Mouse (Mus musculus) brain, adult 2 months (tissue): Measurements from ENCODE around the gene Tbc1d10b.

Experiments
- DNase-seq: peaks from one replicate; pipeline ENCODE4 v3.0.0; 2011; ENCODE audit warnings: low read depth, low spot score

Tbc1d10b gene

GRCm38 (mm10) chr7:127225147-127225995 is 17.1 kb upstream of the Tbc1d10b start:
- DNase-seq, result peak; percentile 72

GRCm38 (mm10) chr7:127224616-127225015 is 16.3 kb upstream of the Tbc1d10b start:
- no peak for DNase-seq

GRCm38 (mm10) chr7:127223515-127224478 is 15.5 kb upstream of the Tbc1d10b start:
- no peak for DNase-seq

- no peak for DNase-seq
These were observed 14.8 kb upstream of the Tbc1d10b start for GRCm38 (mm10) chr7:127223106-127223505.

GRCm38 (mm10) chr7:127220440-127220839 is 12.2 kb upstream of the Tbc1d10b start:
- DNase-seq, result no peak

- no peak for DNase-seq
These were observed 10.4 kb upstream of the Tbc1d10b start for GRCm38 (mm10) chr7:127218670-127219069.

- no peak for DNase-seq
These were observed 9.8 kb upstream of the Tbc1d10b start for GRCm38 (mm10) chr7:127217901-127218642.

GRCm38 (mm10) chr7:127217475-127217874 is 9.2 kb upstream of the Tbc1d10b start:
- no peak for DNase-seq

GRCm38 (mm10) chr7:127216307-127216706 is 8.0 kb upstream of the Tbc1d10b start:
- DNase-seq, result no peak

GRCm38 (mm10) chr7:127214981-127215871 is 7.0 kb upstream of the Tbc1d10b start:
- peak; percentile 83 for DNase-seq

- DNase-seq, result no peak
These were observed 6.3 kb upstream of the Tbc1d10b start for GRCm38 (mm10) chr7:127214521-127214920.

- no peak for DNase-seq
These were observed 5.7 kb upstream of the Tbc1d10b start for GRCm38 (mm10) chr7:127213930-127214329.

- peak; percentile 72 for DNase-seq
These were observed 5.2 kb upstream of the Tbc1d10b start for GRCm38 (mm10) chr7:127213485-127213884.

GRCm38 (mm10) chr7:127212432-127213250 is 4.4 kb upstream of the Tbc1d10b start:
- DNase-seq, result no peak

GRCm38 (mm10) chr7:127211014-127211745 is 2.9 kb upstream of the Tbc1d10b start:
- no peak for DNase-seq

- no peak for DNase-seq
These were observed 2.0 kb upstream of the Tbc1d10b start for GRCm38 (mm10) chr7:127210266-127210665.

GRCm38 (mm10) chr7:127209851-127210250 is 1.6 kb upstream of the Tbc1d10b start:
- no peak for DNase-seq

- peak; percentile 100 for DNase-seq
These were observed 528 bp upstream of the Tbc1d10b start, which contains the start of gene Mylpf for GRCm38 (mm10) chr7:127208553-127209438. TSS of gene Mylpf (plus strand) at chr7:127208890.
